Mouse (Mus musculus): ENCODE measurements around the gene Fa2h.
A peak's percentile ranks its signal among the peaks of the same experiment; 100 is the strongest.

Fa2h gene

DNA sequence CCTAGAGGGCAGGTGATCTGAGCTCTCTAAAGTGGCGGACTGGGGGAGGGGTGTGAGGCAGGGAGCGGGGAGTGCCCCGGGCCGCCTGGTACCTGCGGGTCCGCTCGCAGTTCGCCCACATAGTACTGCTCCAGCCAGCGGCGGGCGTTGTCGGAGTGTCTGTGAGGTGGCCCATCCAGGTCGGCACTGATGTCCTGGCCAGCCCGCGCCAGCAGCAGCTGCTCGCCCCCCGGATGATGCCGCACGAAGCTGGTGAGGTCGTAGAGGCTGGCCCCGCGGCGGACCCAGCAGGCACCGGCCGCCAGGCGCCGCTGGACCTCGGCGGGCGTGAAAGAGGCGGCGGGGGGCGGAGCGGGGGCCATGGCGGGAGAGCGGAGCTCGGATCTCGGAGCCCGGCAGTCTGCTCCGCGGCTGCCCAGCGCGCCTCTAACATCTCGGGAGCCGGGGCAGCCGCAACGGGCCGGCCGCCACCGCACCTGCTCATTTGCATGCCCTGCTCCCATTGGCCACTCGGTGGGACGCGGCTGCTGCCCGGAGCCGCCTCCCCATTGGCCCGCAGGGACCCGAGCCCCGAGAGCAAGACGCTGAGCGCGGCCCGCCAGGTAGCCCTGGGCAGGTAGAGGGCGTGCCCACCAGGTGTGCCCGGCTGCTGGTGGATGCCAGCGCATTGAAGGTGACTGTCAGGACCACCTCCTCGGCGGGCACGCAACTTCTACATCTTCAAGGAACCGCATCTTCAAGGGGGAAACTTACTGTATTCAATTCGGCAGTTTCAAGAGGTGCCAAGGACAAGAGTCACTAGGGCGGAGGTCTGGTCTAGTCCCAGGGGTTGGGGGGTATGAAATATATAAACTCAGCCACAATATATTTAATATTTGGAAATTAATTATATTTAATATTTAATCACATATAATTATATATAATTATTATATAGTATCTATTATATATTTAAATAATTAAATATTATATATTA, at the start of gene Fa2h:
TSS of gene Fa2h (minus strand) at position 434 of the 973 bp plus-strand sequence.
- peak; percentile 41 to 72 for DNase-seq (ENCODE audit: low spot score in 2 of 2)

DNA sequence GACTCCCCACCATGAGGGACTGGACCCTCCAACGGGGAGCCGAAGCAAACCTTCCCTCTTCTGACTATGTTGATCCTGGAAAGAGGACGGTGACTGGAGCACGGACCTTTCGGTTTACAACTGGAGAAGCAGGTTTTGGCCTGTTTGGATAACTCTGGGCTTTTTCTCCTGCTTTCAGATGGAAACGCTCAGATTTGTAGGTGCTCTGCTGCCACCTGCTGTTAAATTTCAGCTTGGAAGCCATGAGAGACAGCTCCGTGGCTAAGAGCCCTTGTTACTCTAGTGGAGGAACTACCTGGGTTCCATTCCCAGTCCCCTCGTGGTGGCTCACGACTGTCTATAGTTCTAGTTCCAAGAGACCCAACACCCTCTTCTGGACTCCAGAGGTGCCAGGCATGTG, 45.6 kb upstream of the Fa2h start:
- peak; percentile 61 to 64 for DNase-seq (ENCODE audit: low spot score in 2 of 2)

DNA sequence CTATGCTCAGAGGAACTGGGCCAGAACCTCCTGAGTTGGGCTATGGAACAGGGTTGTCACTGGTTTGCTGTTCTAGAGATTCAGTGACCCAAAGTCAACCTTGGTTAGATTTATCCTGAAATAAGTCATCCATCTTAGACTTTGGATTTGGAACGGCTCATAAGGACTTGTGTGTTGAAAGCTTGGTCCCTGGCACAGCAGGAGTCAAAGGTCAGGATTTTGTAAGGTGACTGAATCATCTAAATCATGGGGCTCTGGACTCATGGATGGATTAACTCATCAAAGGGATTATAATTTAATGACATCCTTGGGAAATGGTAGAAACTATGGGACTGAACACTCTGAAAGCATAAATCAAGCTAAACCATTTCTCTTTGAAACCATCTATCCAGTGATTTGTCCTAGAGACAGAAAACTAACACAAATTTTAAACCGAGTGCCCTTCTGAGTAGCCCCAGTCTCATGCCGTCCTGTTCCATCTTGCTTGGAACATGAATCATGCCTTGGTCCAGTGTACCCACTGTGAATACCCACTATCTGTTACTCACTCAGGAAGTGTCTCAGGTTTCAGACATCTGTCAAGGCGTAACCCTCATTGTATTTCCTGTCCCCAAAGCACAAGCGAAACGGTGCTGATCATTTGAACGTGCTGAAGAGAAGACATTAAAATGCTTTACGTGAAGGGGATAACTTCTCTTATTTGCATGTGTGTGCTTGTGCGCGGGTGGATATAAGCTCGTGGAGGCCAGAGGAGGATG, 41.6 kb upstream of the Fa2h start:
- DNase-seq (ENCODE audit: low spot score in 2 of 2): no peak

- DNase-seq (ENCODE audit: low spot score in 2 of 2): no peak
Measured at GRCm38 (mm10) chr8:111424646-111425045, 31.0 kb upstream of the Fa2h start.

GRCm38 (mm10) chr8:111424181-111424580, 30.6 kb upstream of the Fa2h start:
- no peak for DNase-seq (ENCODE audit: low spot score in 2 of 2)

- DNase-seq (ENCODE audit: low spot score in 2 of 2): no peak
Measured at GRCm38 (mm10) chr8:111422614-111423013, 29.0 kb upstream of the Fa2h start.

- DNase-seq (ENCODE audit: low spot score in 2 of 2): no peak
Measured at GRCm38 (mm10) chr8:111419171-111419570, 25.5 kb upstream of the Fa2h start.

DNA sequence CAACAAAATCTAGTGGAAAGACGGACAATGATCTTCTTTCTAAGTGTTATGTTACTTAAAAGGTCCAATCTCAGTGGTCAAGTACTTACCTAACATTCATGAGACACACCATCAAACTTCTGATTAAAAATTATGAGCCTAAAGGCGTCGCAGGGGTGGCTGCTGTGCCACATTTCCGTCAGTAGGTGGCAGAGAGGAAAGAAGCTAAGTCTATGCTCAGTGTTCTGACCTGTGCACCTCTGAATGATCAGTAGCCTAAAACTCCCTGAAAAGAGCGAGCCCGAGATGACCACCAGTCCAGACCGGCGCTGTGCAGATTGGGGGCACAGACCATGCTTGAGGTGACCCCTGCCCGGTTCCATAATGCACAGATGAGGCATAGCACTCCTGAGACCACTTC, 25.0 kb upstream of the Fa2h start:
- no peak for DNase-seq (ENCODE audit: low spot score in 2 of 2)

GRCm38 (mm10) chr8:111417222-111417621, 23.6 kb upstream of the Fa2h start:
- no peak for DNase-seq (ENCODE audit: low spot score in 2 of 2)

DNA sequence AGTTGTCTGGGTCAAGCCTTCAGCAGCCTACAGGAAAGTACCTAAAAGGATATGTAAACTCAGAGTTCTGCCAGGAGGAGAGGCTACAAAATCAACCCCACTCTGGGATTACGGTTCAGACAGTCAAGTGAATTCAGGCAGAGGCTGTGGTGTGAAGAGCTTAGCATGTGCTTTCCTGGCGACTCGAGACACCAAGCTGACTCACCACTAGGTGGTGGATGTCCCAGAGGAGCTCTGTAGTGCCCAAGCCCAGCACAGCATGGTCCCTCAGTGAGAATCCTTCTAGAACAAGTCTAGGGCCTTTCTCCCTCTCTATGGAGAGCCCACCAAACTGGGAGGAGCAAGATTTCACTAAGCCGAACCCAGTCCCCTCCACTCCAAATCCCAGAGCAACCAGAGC, 9.8 kb upstream of the Fa2h start:
- DNase-seq (ENCODE audit: low spot score in 2 of 2): no peak

DNA sequence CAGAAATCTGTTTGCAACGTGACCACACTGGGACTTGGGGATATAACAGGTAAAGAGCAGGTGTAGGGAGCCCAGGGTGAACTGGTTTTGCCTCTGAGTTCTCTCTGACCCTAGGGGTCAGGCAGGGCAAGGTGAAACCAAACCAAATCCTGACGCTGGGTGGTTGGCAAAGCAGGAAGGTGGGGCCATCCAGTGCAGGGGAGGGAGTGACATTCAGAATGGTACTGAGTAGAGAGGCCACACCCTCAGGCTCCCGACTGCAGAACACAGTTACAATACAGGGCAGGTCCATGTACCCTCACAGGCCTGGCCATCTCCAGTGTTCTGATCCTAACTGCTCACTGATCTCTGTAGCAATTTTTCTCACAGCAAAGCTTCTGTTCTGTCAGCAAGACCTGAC, 2.4 kb downstream of the Fa2h start:
- DNase-seq (ENCODE audit: low spot score in 2 of 2): no peak

DNA sequence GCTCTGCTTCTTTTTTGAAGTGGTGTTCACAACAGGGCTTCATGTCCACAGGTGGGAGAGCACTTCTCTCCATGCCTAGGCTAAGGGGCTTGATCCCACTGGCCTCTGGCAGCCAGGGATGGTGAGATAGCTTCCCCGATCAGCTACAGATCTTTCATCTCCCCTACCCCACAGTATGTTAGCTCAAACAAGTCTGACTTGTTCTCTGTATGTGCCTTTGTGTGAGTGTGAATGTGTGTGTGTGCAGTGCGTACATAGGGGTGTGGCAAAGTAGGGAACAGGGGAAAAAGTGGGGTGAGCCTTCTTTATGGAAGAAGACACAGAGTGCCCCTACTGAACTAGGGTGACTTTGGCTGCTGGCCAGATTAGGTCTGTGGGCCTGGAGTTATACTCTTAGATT, 2.8 kb downstream of the Fa2h start:
- DNase-seq (ENCODE audit: low spot score in 2 of 2): no peak

GRCm38 (mm10) chr8:111389581-111389980, 4.0 kb downstream of the Fa2h start:
- no peak for DNase-seq (ENCODE audit: low spot score in 2 of 2)

- DNase-seq (ENCODE audit: low spot score in 2 of 2): no peak
Measured at GRCm38 (mm10) chr8:111385915-111386314, 7.7 kb downstream of the Fa2h start.

GRCm38 (mm10) chr8:111384628-111385027, 9.0 kb downstream of the Fa2h start:
- no peak for DNase-seq (ENCODE audit: low spot score in 2 of 2)

GRCm38 (mm10) chr8:111375192-111375591, 18.4 kb downstream of the Fa2h start:
- DNase-seq (ENCODE audit: low spot score in 2 of 2): no peak

DNA sequence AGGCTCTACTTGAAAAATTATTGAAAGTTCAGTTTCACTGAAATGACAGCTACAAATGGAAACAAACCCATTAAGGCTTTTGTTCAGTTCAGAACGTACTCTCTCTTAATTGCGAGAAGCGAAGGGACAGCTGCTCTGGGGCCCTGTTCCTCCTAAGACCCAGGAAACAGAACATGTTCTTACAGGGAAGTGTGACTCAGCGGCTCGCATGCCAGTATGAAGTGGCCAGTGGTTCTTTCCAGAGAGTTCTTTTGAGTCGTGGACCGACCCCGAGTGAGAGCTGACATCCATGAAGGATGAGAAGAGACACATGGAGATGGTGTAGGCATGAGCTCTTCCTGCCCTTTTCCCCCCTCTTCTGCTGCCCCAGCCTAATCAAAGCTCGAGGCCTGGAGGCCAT, 23.9 kb downstream of the Fa2h start:
- DNase-seq (ENCODE audit: low spot score in 2 of 2): no peak

- DNase-seq (ENCODE audit: low spot score in 2 of 2): no peak
Measured at GRCm38 (mm10) chr8:111367350-111367749, 26.3 kb downstream of the Fa2h start.

- DNase-seq (ENCODE audit: low spot score in 2 of 2): no peak
Measured at GRCm38 (mm10) chr8:111366610-111367234, 26.9 kb downstream of the Fa2h start.

- peak in 1 of 2 experiments; percentile 30 for DNase-seq (ENCODE audit: low spot score in 2 of 2)
Measured at GRCm38 (mm10) chr8:111363489-111363888, 30.1 kb downstream of the Fa2h start.

- no peak for DNase-seq (ENCODE audit: low spot score in 2 of 2)
Measured at GRCm38 (mm10) chr8:111360579-111361209, 32.9 kb downstream of the Fa2h start.

- no peak for DNase-seq (ENCODE audit: low spot score in 2 of 2)
Measured at GRCm38 (mm10) chr8:111359936-111360335, 33.7 kb downstream of the Fa2h start.

Measured in right cerebral cortex, postnatal 36 days (tissue).